Mouse (Mus musculus) limb, embryonic 10.5 days (tissue): ENCODE measurements around the gene Rps3a1. TPM values are rescaled to one million over a fixed set of nuclear protein-coding genes. Genes with fewer than 3 reads are reported as not detected.

Source experiments
- DNase-seq: peaks from one replicate; pipeline ENCODE4 v3.0.0-alpha.2; 2017; ENCODE audit warnings: low spot score
- H3K27ac ChIP-seq: fragments of 300-500 bp; sonication (generic); 2 replicates; pipeline ENCODE4 v1.5.1; 2016; ENCODE audit warnings: mild to moderate bottlenecking
- H3K27me3 ChIP-seq: fragments of 300-500 bp; sonication (generic); 2 replicates; pipeline ENCODE4 v1.6.1; 2016; ENCODE audit warnings: low read depth, mild to moderate bottlenecking; ENCODE audit not compliant: poor library complexity, severe bottlenecking
- H3K36me3 ChIP-seq: fragments of 300-500 bp; sonication (generic); 2 replicates; pipeline ENCODE4 v1.6.1; 2016; ENCODE audit warnings: mild to moderate bottlenecking, moderate library complexity
- H3K4me1 ChIP-seq: fragments of 300-500 bp; sonication (generic); 2 replicates; pipeline ENCODE4 v1.6.1; 2016
- H3K4me3 ChIP-seq: fragments of 300-500 bp; sonication (generic); 2 replicates; pipeline ENCODE4 v1.5.1; 2016; ENCODE audit warnings: mild to moderate bottlenecking, moderate library complexity
- H3K9me3 ChIP-seq: fragments of 300-500 bp; sonication (generic); replicated peaks from 2 replicates; pipeline ENCODE4 v1.6.1; 2016; ENCODE audit warnings: mild to moderate bottlenecking
- WGBS: fragments of 180-500 bp; shearing (Covaris S2); methylation state at CpG from one replicate; pipeline ENCODE4 v1.1.7; 2016; 5-methylcytosine and 5-hydroxymethylcytosine counted together
- polyA plus RNA-seq: library from polyadenylated mRNA; unstranded; fragments of >200 nt; fragmentation: Nextera tagmentation; extraction: Ambion mirVana; gene quantifications from 2 replicates; pipeline ENCODE4 v1.2.1, GENCODE M21; 2016

Gene Rps3a1
- polyA plus RNA-seq = 1,202 and 1,379 TPM in 2 replicates

GRCm38 (mm10) chr3:86142263-86142933, at the start of gene Rps3a1:
TSS of gene Rps3a1 (minus strand) at chr3:86142702.
- peak within 1 kb of the TSS; percentile 98 for H3K4me3 ChIP-seq
- peak within 1 kb of the TSS; percentile 99 for H3K27ac ChIP-seq
- under 1% methylated on average over 75 of the region's 77 CpGs for WGBS
- peaks cover 44% of the 10 kb centered on the region for H3K36me3 ChIP-seq
- H3K4me1 ChIP-seq = peaks cover 19% of the 10 kb centered on the region
- DNase-seq = peak; percentile 99
- no peaks in the 10 kb centered on the region for H3K27me3 ChIP-seq
- H3K9me3 ChIP-seq = no peaks in the 10 kb centered on the region

- Histone ChIP-seq H3K27me3 (no peaks in the 10 kb centered on the region), H3K36me3 (no peaks in the 10 kb centered on the region), H3K27ac (peak overlapping the region; percentile 76; the same call in 1 of the 2 replicates), H3K4me3 (no peak overlapping the region), H3K4me1 (peaks cover 34% of the 10 kb centered on the region), H3K9me3 (no peaks in the 10 kb centered on the region)
- 43% methylated on average over 5 of the region's 5 CpGs for WGBS
- peak; percentile 51 for DNase-seq
Observed at GRCm38 (mm10) chr3:86187736-86188389, 45.4 kb upstream of the Rps3a1 start.

- WGBS = 92% methylated on average over 7 of the region's 7 CpGs
Observed at GRCm38 (mm10) chr3:86184546-86184945, 42.0 kb upstream of the Rps3a1 start.

GRCm38 (mm10) chr3:86181107-86181506, 38.6 kb upstream of the Rps3a1 start:
- Histone ChIP-seq H3K4me3 (no peak overlapping the region), H3K27me3 (no peaks in the 10 kb centered on the region), H3K36me3 (no peaks in the 10 kb centered on the region), H3K9me3 (no peaks in the 10 kb centered on the region), H3K4me1 (peaks cover 7% of the 10 kb centered on the region), H3K27ac (no peak overlapping the region)
- DNase-seq = no peak
- WGBS = 67% methylated on average over 5 of the region's 5 CpGs

More at GRCm38 (mm10) chr3:86184546-86184945, 42.0 kb upstream of the Rps3a1 start:
- no peak overlapping the region for H3K27ac ChIP-seq
- H3K27me3 ChIP-seq = no peaks in the 10 kb centered on the region
- H3K4me1 ChIP-seq = peaks cover 37% of the 10 kb centered on the region
- DNase-seq = no peak
- no peaks in the 10 kb centered on the region for H3K9me3 ChIP-seq
- no peak overlapping the region for H3K4me3 ChIP-seq
- H3K36me3 ChIP-seq = no peaks in the 10 kb centered on the region

- Histone ChIP-seq H3K36me3 (no peaks in the 10 kb centered on the region), H3K27me3 (no peaks in the 10 kb centered on the region), H3K4me3 (no peak overlapping the region), H3K9me3 (no peaks in the 10 kb centered on the region), H3K27ac (no peak overlapping the region), H3K4me1 (peaks cover 3% of the 10 kb centered on the region; the same call in 1 of the 2 replicates)
- no peak for DNase-seq
- 91% methylated on average over 7 of the region's 7 CpGs for WGBS
Observed at GRCm38 (mm10) chr3:86179714-86180113, 37.2 kb upstream of the Rps3a1 start.

- Histone ChIP-seq H3K4me3 (no peak overlapping the region), H3K9me3 (no peaks in the 10 kb centered on the region), H3K36me3 (no peaks in the 10 kb centered on the region), H3K27ac (no peak overlapping the region), H3K4me1 (no peaks in the 10 kb centered on the region), H3K27me3 (no peaks in the 10 kb centered on the region)
- 90% methylated on average over 8 of the region's 8 CpGs for WGBS
- no peak for DNase-seq
Observed at GRCm38 (mm10) chr3:86168841-86169425, 26.4 kb upstream of the Rps3a1 start.

- no peaks in the 10 kb centered on the region for H3K27me3 ChIP-seq
- WGBS = 83% methylated on average over 9 of the region's 9 CpGs
- H3K9me3 ChIP-seq = no peaks in the 10 kb centered on the region
- no peak overlapping the region; the same call in 1 of the 2 replicates for H3K27ac ChIP-seq
- no peaks in the 10 kb centered on the region for H3K36me3 ChIP-seq
- no peak for DNase-seq
- peaks cover 9% of the 10 kb centered on the region; the same call in 1 of the 2 replicates for H3K4me1 ChIP-seq
- no peak overlapping the region for H3K4me3 ChIP-seq
Observed at GRCm38 (mm10) chr3:86149521-86149920, 7.0 kb upstream of the Rps3a1 start.

GRCm38 (mm10) chr3:86149063-86149462, 6.6 kb upstream of the Rps3a1 start:
- Histone ChIP-seq H3K27ac (no peak overlapping the region; the same call in 1 of the 2 replicates), H3K4me1 (peaks cover 9% of the 10 kb centered on the region; the same call in 1 of the 2 replicates), H3K27me3 (no peaks in the 10 kb centered on the region), H3K36me3 (no peaks in the 10 kb centered on the region), H3K9me3 (no peaks in the 10 kb centered on the region), H3K4me3 (no peak overlapping the region)
- no peak for DNase-seq
- WGBS = 83% methylated on average over 6 of the region's 6 CpGs

- no peak overlapping the region for H3K4me3 ChIP-seq
- no peaks in the 10 kb centered on the region for H3K9me3 ChIP-seq
- H3K27ac ChIP-seq = peak overlapping the region; percentile 43; the same call in 1 of the 2 replicates
- H3K27me3 ChIP-seq = no peaks in the 10 kb centered on the region
- 87% methylated on average over 6 of the region's 6 CpGs for WGBS
- DNase-seq = no peak
- H3K36me3 ChIP-seq = peaks cover 34% of the 10 kb centered on the region
- peaks cover 19% of the 10 kb centered on the region for H3K4me1 ChIP-seq
Observed at GRCm38 (mm10) chr3:86143343-86143742, 841 bp upstream of the Rps3a1 start.

- H3K4me3 ChIP-seq = peak overlapping the region; percentile 98
- no peaks in the 10 kb centered on the region for H3K27me3 ChIP-seq
- peak overlapping the region; percentile 99 for H3K27ac ChIP-seq
- H3K9me3 ChIP-seq = no peaks in the 10 kb centered on the region
- peaks cover 19% of the 10 kb centered on the region for H3K4me1 ChIP-seq
- peaks cover 38% of the 10 kb centered on the region for H3K36me3 ChIP-seq
- 42% methylated on average over 6 of the region's 6 CpGs for WGBS
- DNase-seq = no peak
Observed at GRCm38 (mm10) chr3:86142934-86143317, 424 bp upstream of the Rps3a1 start.

GRCm38 (mm10) chr3:86141886-86142262, 628 bp downstream of the Rps3a1 start:
- Histone ChIP-seq H3K27ac (peak overlapping the region; percentile 99), H3K36me3 (peaks cover 49% of the 10 kb centered on the region), H3K27me3 (no peaks in the 10 kb centered on the region), H3K9me3 (no peaks in the 10 kb centered on the region), H3K4me3 (peak overlapping the region; percentile 98), H3K4me1 (peaks cover 19% of the 10 kb centered on the region)
- no peak for DNase-seq
- under 1% methylated on average over 18 of the region's 18 CpGs for WGBS

- Histone ChIP-seq H3K4me3 (peak overlapping the region; percentile 98), H3K27me3 (no peaks in the 10 kb centered on the region), H3K36me3 (peaks cover 54% of the 10 kb centered on the region), H3K27ac (peak overlapping the region; percentile 99), H3K9me3 (no peaks in the 10 kb centered on the region), H3K4me1 (peaks cover 19% of the 10 kb centered on the region)
- DNase-seq = no peak
- 24% methylated on average over 7 of the region's 7 CpGs for WGBS
Observed at GRCm38 (mm10) chr3:86141366-86141765, 1.1 kb downstream of the Rps3a1 start.

GRCm38 (mm10) chr3:86139660-86140059, 2.8 kb downstream of the Rps3a1 start:
- DNase-seq = no peak
- Histone ChIP-seq H3K36me3 (peaks cover 71% of the 10 kb centered on the region), H3K9me3 (no peaks in the 10 kb centered on the region), H3K27me3 (no peaks in the 10 kb centered on the region), H3K27ac (no peak overlapping the region), H3K4me1 (peaks cover 19% of the 10 kb centered on the region), H3K4me3 (no peak overlapping the region)
- 93% methylated on average over 4 of the region's 4 CpGs for WGBS
